Mouse (Mus musculus) liver, embryonic 16.5 days (tissue): Measurements from ENCODE around the gene Cacnb4. TPM values are rescaled to one million over a fixed set of nuclear protein-coding genes. Genes with fewer than 3 reads are reported as not detected.
A peak's percentile ranks its signal among the peaks of the same experiment; 100 is the strongest.

Experiments
- ATAC-seq: fragments of 200-750 bp; cut with Nextera tagmentation; 2 replicates; pipeline ENCODE4 v1.8.0; 2017; ENCODE audit warnings: low read depth, mild to moderate bottlenecking, moderate number of reproducible peaks, moderate library complexity
- H3K27ac ChIP-seq: fragments of 300-500 bp; sonication (generic); 2 replicates; pipeline ENCODE4 v1.5.1; 2014; ENCODE audit warnings: mild to moderate bottlenecking, low read length
- H3K27me3 ChIP-seq: fragments of 300-500 bp; sonication (generic); 2 replicates; pipeline ENCODE4 v1.6.1; 2014; ENCODE audit warnings: low read depth, low read length, mixed read lengths; ENCODE audit not compliant: control insufficient read depth, insufficient read depth
- H3K36me3 ChIP-seq: fragments of 300-500 bp; sonication (generic); 2 replicates; pipeline ENCODE4 v1.6.1; 2014; ENCODE audit warnings: mild to moderate bottlenecking; ENCODE audit not compliant: control insufficient read depth, insufficient read depth
- H3K4me1 ChIP-seq: fragments of 300-500 bp; sonication (generic); 2 replicates; pipeline ENCODE4 v1.6.1; 2014; ENCODE audit warnings: low read depth, low read length, mixed read lengths; ENCODE audit not compliant: control insufficient read depth
- H3K4me2 ChIP-seq: fragments of 300-500 bp; sonication (generic); 2 replicates; pipeline ENCODE4 v1.6.1; 2014; ENCODE audit warnings: low read depth, low read length, mixed read lengths
- H3K4me3 ChIP-seq: fragments of 300-500 bp; sonication (generic); 2 replicates; pipeline ENCODE4 v1.5.1; 2014; ENCODE audit warnings: low read depth, mild to moderate bottlenecking, low read length
- H3K9ac ChIP-seq: fragments of 300-500 bp; sonication (generic); 2 replicates; pipeline ENCODE4 v1.6.1; 2014; ENCODE audit warnings: low read depth, low read length
- H3K9me3 ChIP-seq: fragments of 300-500 bp; sonication (generic); replicated peaks from 2 replicates; pipeline ENCODE4 v1.6.1; 2016; ENCODE audit warnings: low read length; ENCODE audit not compliant: control insufficient read depth
- WGBS: fragments of 180-500 bp; shearing (Covaris S2); extraction: QIAGEN DNeasy Blood & Tissue Kit; methylation state at CpG from one replicate; pipeline ENCODE4 v1.1.7; 2014; ENCODE audit not compliant: insufficient replicate concordance; 5-methylcytosine and 5-hydroxymethylcytosine counted together
- polyA plus RNA-seq: library from polyadenylated mRNA; unstranded; fragments of >200 nt; fragmentation: Nextera tagmentation; extraction: Ambion mirVana; gene quantifications from 2 replicates; pipeline ENCODE4 v1.2.1, GENCODE M21; 2015

Gene Cacnb4
- polyA plus RNA-seq, 1 experiment from 2014 or later = 0.12 TPM

DNA sequence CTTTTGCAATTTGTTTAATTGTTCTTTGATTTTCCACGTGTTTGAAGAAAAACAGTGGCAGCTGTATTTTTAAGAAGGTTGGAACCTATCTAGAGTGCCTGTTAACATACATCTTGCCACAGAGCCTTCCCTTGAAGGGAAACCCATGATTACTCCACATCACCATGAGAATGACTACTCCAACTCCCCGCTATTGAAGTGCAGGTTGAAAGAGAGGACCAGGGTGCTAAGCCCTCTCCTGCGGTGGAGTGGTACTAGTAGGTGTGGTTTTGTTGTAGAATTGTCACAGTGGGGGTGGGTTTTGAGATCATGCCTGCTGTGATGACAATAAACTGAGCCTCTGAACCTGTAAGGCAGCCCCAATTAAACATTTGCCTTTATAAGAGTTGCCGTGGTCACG lies 23.7 kb upstream of the Cacnb4 start:
- H3K9me3 ChIP-seq = no peaks in the 10 kb centered on the region
- H3K36me3 ChIP-seq = no peaks in the 10 kb centered on the region
- WGBS = 73% methylated on average over 5 of the region's 5 CpGs
- ATAC-seq = no peak
- H3K9ac ChIP-seq = no peak overlapping the region
- no peak overlapping the region for H3K4me2 ChIP-seq
- no peaks in the 10 kb centered on the region for H3K4me1 ChIP-seq
- H3K4me3 ChIP-seq = no peak overlapping the region
- H3K27ac ChIP-seq = no peak overlapping the region
- no peaks in the 10 kb centered on the region for H3K27me3 ChIP-seq

DNA sequence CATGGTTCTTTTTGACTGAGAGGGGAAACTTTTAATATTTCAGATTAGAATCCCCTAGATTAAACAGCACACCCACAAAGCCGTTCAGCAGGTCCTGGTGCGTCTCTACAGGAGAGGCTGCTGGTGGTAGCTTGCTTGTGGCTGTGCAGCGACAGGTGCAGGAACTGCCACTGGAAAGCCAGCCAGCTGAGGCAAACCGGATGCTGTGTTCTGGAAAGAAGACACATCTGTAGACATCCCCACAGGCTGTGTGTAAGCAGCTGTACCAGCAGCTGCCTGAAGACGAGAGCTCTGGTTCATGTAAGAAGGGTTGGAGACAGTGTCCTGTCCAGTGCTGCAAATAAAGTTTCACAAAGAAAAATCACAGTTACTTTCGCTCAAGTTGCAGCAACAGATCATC lies 18.0 kb upstream of the Cacnb4 start:
- Histone ChIP-seq H3K4me1 (no peaks in the 10 kb centered on the region), H3K9ac (no peak overlapping the region), H3K4me3 (no peak overlapping the region), H3K27me3 (no peaks in the 10 kb centered on the region), H3K36me3 (no peaks in the 10 kb centered on the region), H3K4me2 (no peak overlapping the region), H3K27ac (no peak overlapping the region), H3K9me3 (no peaks in the 10 kb centered on the region)
- ATAC-seq = no peak
- WGBS = 77% methylated on average over 6 of the region's 6 CpGs

DNA sequence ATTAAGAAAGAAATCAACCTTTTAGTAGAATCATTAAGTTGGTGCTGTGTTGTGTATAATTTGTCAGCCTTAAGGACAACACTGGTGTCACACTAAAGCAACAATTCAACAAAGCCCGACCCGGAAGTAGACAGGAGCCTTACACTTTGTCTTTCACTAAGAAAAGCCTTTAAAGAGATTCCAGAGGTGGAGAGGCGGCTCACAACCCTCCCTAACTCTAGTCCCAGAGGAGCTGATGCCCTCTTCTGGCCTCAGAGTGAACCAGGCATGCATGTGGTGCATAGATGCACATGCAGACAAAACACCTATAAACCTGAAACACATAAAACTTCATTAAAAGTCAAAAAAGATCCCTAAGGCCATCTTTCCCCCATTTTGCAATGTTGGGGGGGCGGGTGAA lies 15.1 kb upstream of the Cacnb4 start:
- 68% methylated on average over 4 of the region's 4 CpGs for WGBS
- no peak for ATAC-seq
- H3K9me3 ChIP-seq = no peaks in the 10 kb centered on the region
- H3K4me3 ChIP-seq = no peak overlapping the region
- H3K27me3 ChIP-seq = no peaks in the 10 kb centered on the region
- H3K9ac ChIP-seq = no peak overlapping the region
- no peak overlapping the region for H3K4me2 ChIP-seq
- no peak overlapping the region for H3K27ac ChIP-seq
- no peaks in the 10 kb centered on the region for H3K4me1 ChIP-seq
- H3K36me3 ChIP-seq = no peaks in the 10 kb centered on the region

DNA sequence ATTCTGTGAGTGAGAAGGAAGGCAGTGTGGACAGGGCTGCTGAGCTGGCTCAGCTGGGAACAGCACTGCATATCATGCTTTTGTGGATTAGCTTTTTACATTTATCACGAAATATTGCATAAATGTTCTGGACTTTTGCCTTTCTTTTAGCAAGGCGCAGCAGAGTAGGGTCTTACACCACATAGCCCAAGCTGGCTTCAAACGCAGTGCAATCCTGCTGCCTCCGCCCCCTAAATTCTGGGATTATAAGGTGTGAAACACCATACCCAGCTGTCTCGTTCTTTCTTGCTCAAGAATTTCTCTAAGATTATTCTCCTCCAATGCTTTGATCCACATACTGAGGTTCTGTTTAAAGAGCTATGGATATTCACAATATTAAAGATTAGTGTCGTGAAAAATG lies 10.0 kb upstream of the Cacnb4 start:
- no peaks in the 10 kb centered on the region for H3K9me3 ChIP-seq
- no peaks in the 10 kb centered on the region for H3K27me3 ChIP-seq
- no peaks in the 10 kb centered on the region for H3K4me1 ChIP-seq
- H3K36me3 ChIP-seq = no peaks in the 10 kb centered on the region
- H3K4me2 ChIP-seq = no peak overlapping the region
- no peak for ATAC-seq
- WGBS = 66% methylated on average over 6 of the region's 6 CpGs
- no peak overlapping the region for H3K4me3 ChIP-seq
- no peak overlapping the region for H3K9ac ChIP-seq
- H3K27ac ChIP-seq = no peak overlapping the region

DNA sequence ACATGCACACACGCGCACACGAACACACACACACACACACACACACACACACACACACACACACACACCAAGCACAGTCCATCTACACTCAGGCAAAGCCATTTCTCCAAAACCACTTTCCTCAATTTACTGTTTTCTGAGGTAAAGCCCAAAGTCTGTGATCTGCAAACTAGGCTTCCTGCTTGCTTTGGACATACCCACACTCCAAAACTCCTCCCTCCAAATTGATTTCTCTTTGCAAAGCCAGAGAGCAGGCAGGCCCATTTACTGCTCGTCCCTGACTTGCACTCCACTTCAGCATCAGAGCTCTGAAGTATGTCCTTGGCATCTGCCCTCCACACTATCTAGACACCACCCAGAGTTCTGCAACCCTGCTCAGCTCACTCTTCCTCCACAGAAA lies 958 bp upstream of the Cacnb4 start:
- Histone ChIP-seq H3K9ac (no peak overlapping the region), H3K4me3 (no peak overlapping the region), H3K36me3 (no peaks in the 10 kb centered on the region), H3K9me3 (no peaks in the 10 kb centered on the region), H3K4me2 (no peak overlapping the region), H3K27ac (no peak overlapping the region), H3K4me1 (no peaks in the 10 kb centered on the region; the same call in 1 of the 2 replicates), H3K27me3 (peaks cover 32% of the 10 kb centered on the region)
- WGBS = 69% methylated on average over 4 of the region's 4 CpGs
- ATAC-seq = no peak

DNA sequence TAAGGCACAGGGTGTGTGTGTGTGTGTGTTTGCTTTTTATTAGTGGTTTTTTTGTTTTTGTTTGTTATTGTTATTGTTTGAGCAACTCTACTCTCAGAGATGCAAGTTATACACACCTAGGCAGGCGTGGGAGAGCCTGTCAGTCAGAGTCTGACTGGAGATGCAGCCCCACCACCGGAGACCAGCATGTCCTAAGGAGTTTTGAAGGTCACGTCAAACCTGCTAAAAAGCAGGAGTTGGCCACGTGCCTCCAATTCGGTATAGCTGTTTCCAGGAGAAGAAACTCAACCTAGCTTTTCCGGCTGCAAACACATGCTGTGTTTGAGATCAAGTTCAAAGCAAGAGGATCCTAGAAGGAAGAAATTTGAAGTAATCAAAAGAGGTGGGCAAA lies 277 bp upstream of the Cacnb4 start:
- H3K27me3 ChIP-seq = peaks cover 32% of the 10 kb centered on the region
- ATAC-seq = no peak
- H3K9ac ChIP-seq = no peak overlapping the region
- WGBS = 21% methylated on average over 6 of the region's 6 CpGs
- H3K27ac ChIP-seq = no peak overlapping the region
- H3K9me3 ChIP-seq = no peaks in the 10 kb centered on the region
- H3K36me3 ChIP-seq = no peaks in the 10 kb centered on the region
- H3K4me1 ChIP-seq = no peaks in the 10 kb centered on the region; the same call in 1 of the 2 replicates
- no peak overlapping the region for H3K4me2 ChIP-seq
- no peak overlapping the region for H3K4me3 ChIP-seq

DNA sequence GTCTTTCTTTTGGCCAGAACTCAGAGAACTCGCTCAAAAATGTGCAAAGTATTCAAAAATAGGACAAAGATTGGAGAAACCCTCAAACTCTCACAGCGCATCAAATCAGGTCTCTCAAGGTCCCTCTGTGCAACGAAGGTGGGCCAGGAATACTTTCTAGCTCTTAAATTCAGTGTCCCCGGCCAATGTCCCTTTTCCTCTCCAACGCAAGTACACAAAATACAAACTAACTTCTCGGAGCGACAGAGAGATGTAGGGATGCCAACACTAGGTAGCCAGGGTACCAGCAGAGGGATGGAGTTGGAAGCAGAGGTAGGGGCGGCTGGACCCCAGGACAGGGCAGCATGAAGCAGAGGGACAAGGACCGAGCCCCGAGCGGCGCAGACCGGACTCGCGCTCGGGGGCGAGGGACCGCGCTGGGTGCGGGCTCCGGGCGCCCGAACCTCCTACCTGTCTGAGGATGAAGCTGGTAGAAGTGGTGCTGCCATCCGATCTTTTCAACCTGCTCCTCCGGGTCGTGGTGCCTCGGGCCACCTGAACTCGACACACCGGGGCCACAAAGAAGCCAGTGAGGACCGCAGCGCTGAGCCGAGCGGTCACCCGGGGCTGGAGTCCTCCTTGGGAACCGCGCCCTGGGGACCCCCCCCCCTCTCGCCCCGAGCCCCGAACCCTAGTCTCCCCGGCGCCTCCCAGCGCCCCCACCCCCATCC lies 1.2 kb downstream of the Cacnb4 start:
- Histone ChIP-seq H3K36me3 (no peaks in the 10 kb centered on the region), H3K4me2 (peak overlapping the region; percentile 68), H3K9me3 (no peaks in the 10 kb centered on the region), H3K4me1 (no peaks in the 10 kb centered on the region; the same call in 1 of the 2 replicates), H3K27me3 (peaks cover 32% of the 10 kb centered on the region), H3K9ac (no peak overlapping the region), H3K4me3 (peak overlapping the region; percentile 52), H3K27ac (no peak overlapping the region)
- WGBS = 2% methylated on average over 35 of the region's 42 CpGs
- ATAC-seq = no peak; the same call in 1 of the 2 replicates

DNA sequence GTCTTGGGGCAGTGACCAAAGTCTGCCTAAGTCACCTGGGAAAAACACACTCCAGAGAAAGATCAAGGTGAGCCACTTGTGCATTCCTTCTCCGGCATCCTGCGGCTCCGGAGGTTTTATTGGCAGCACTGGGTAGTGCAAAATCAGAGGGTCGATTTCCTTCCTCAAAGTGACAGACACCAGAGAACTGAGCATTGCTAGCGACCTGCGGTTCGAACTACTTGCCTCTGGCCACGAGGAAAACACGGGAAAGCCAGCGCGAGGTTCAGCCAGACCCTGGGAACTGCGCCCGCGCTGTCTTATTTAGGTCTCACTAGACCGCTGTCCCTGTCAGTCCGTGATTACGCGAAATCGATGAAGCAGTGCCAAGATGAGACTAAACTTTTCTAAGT lies 1.7 kb downstream of the Cacnb4 start:
- peaks cover 32% of the 10 kb centered on the region for H3K27me3 ChIP-seq

DNA sequence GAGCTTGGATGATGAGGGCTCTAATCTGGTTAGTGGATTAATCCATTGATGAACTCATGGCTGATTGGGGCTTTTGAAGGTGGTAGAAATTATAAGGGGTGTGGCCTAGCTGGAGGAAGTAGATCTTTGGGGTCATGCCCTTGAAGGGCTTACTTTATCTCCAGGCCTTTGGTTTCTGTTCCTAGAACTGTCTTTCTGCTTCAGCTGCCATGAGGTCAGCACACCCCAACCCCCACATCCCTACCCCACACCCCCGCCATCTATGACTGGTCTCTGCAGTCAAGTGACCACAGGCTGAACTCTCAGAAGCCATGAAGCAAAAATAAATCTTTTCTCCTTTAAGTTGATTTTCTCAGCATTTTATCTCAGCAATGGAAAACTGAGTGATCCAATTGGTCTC lies 3.5 kb downstream of the Cacnb4 start:
- no peak overlapping the region for H3K4me2 ChIP-seq
- no peak overlapping the region for H3K4me3 ChIP-seq
- 60% methylated on average over 1 of the region's 1 CpGs for WGBS
- H3K27me3 ChIP-seq = peaks cover 31% of the 10 kb centered on the region
- no peak for ATAC-seq
- no peak overlapping the region for H3K27ac ChIP-seq
- H3K36me3 ChIP-seq = no peaks in the 10 kb centered on the region
- H3K4me1 ChIP-seq = no peaks in the 10 kb centered on the region; the same call in 1 of the 2 replicates
- no peak overlapping the region for H3K9ac ChIP-seq
- no peaks in the 10 kb centered on the region for H3K9me3 ChIP-seq

More for the DNA sequence above, 1.7 kb downstream of the Cacnb4 start:
- Histone ChIP-seq H3K4me1 (no peaks in the 10 kb centered on the region; the same call in 1 of the 2 replicates), H3K36me3 (no peaks in the 10 kb centered on the region), H3K9ac (no peak overlapping the region), H3K9me3 (no peaks in the 10 kb centered on the region), H3K27ac (no peak overlapping the region), H3K4me3 (peak overlapping the region; percentile 52; the same call in 1 of the 2 replicates), H3K4me2 (peak overlapping the region; percentile 68; the same call in 1 of the 2 replicates)
- ATAC-seq = no peak
- WGBS = 1% methylated on average over 19 of the region's 19 CpGs
